Mouse (Mus musculus): ENCODE data around the gene Gss. TPM values are rescaled to one million over a fixed set of nuclear protein-coding genes. Genes with fewer than 3 reads are reported as not detected.

Gss gene
- total and polyA plus RNA-seq, 2 experiments from 2014 or later: 11.9 TPM

- DNase-seq (no peak), ATAC-seq (no peak)
- peak overlapping the region; percentile 61; the same call in 1 of the 2 replicates for H3K9ac ChIP-seq
- 0 out of 2 replicates have a peak, but pooled peaks cover 3% of the 10 kb centered on the region for H3K4me1 ChIP-seq (ENCODE audit: insufficient read depth)
- peaks cover 24% of the 10 kb centered on the region for H3K36me3 ChIP-seq (ENCODE audit: insufficient read depth)
- H3K9me3 ChIP-seq (ENCODE audit: low read length): no peaks in the 10 kb centered on the region
- H3K27me3 ChIP-seq (ENCODE audit: insufficient read depth, low read length): no peaks in the 10 kb centered on the region; the same call in none of the 2 replicates
- no peak for TF ChIP-seq CTCF (IDR thresholded peaks at IDR 0.05; ENCODE audit: low read depth)
- 82% methylated on average over 13 of the region's 13 CpGs for WGBS
- no peak overlapping the region for H3K4me3 ChIP-seq (ENCODE audit: low read depth, low read length)
- peak overlapping the region; percentile 90; the same call in 1 of the 2 replicates for H3K4me2 ChIP-seq (ENCODE audit: low read depth)
- H3K27ac ChIP-seq (ENCODE audit: low read depth, low read length): no peak overlapping the region
These were observed 35.9 kb upstream of the Gss start for GRCm38 (mm10) chr2:155628519-155628918.

GRCm38 (mm10) chr2:155628112-155628511 lies 35.5 kb upstream of the Gss start:
- 0 out of 2 replicates have a peak, but pooled peaks cover 3% of the 10 kb centered on the region for H3K4me1 ChIP-seq (ENCODE audit: insufficient read depth)
- WGBS: 86% methylated on average over 9 of the region's 9 CpGs
- H3K4me2 ChIP-seq (ENCODE audit: low read depth): no peak overlapping the region
- no peak for TF ChIP-seq CTCF (IDR thresholded peaks at IDR 0.05; ENCODE audit: low read depth)
- H3K27me3 ChIP-seq (ENCODE audit: insufficient read depth, low read length): no peaks in the 10 kb centered on the region; the same call in none of the 2 replicates
- H3K27ac ChIP-seq (ENCODE audit: low read depth, low read length): no peak overlapping the region
- H3K36me3 ChIP-seq (ENCODE audit: insufficient read depth): peaks cover 20% of the 10 kb centered on the region
- ATAC-seq (no peak), DNase-seq (no peak)
- H3K9ac ChIP-seq: no peak overlapping the region
- H3K9me3 ChIP-seq (ENCODE audit: low read length): no peaks in the 10 kb centered on the region
- H3K4me3 ChIP-seq (ENCODE audit: low read depth, low read length): no peak overlapping the region

GRCm38 (mm10) chr2:155627030-155627738 lies 34.6 kb upstream of the Gss start:
- Histone ChIP-seq H3K9ac (no peak overlapping the region), H3K27ac (ENCODE audit: low read depth, low read length) (no peak overlapping the region), H3K36me3 (ENCODE audit: insufficient read depth) (peaks cover 10% of the 10 kb centered on the region; the same call in 1 of the 2 replicates), H3K27me3 (ENCODE audit: insufficient read depth, low read length) (no peaks in the 10 kb centered on the region; the same call in none of the 2 replicates), H3K9me3 (ENCODE audit: low read length) (no peaks in the 10 kb centered on the region), H3K4me3 (ENCODE audit: low read depth, low read length) (no peak overlapping the region), H3K4me2 (ENCODE audit: low read depth) (no peak overlapping the region), H3K4me1 (ENCODE audit: insufficient read depth) (0 out of 2 replicates have a peak, but pooled peaks cover 3% of the 10 kb centered on the region)
- peak; percentile 87 for DNase-seq
- peak; percentile 46; the same call in 1 of the 2 replicates for ATAC-seq
- TF ChIP-seq CTCF (IDR thresholded peaks at IDR 0.05; ENCODE audit: low read depth): peak; percentile 96
- 50% methylated on average over 21 of the region's 21 CpGs for WGBS

GRCm38 (mm10) chr2:155626277-155626676 lies 33.7 kb upstream of the Gss start:
- Histone ChIP-seq H3K9ac (no peak overlapping the region), H3K27ac (ENCODE audit: low read depth, low read length) (no peak overlapping the region), H3K4me2 (ENCODE audit: low read depth) (no peak overlapping the region), H3K36me3 (ENCODE audit: insufficient read depth) (peaks cover 2% of the 10 kb centered on the region; the same call in 1 of the 2 replicates), H3K4me1 (ENCODE audit: insufficient read depth) (0 out of 2 replicates have a peak, but pooled peaks cover 3% of the 10 kb centered on the region), H3K9me3 (ENCODE audit: low read length) (no peaks in the 10 kb centered on the region), H3K4me3 (ENCODE audit: low read depth, low read length) (no peak overlapping the region), H3K27me3 (ENCODE audit: insufficient read depth, low read length) (no peaks in the 10 kb centered on the region; the same call in none of the 2 replicates)
- TF ChIP-seq CTCF (IDR thresholded peaks at IDR 0.05; ENCODE audit: low read depth): no peak
- WGBS: 54% methylated on average over 15 of the region's 15 CpGs
- ATAC-seq: no peak
- DNase-seq: no peak

- 41% methylated on average over 10 of the region's 10 CpGs for WGBS
- no peak overlapping the region for H3K4me2 ChIP-seq (ENCODE audit: low read depth)
- no peaks in the 10 kb centered on the region for H3K9me3 ChIP-seq (ENCODE audit: low read length)
- peak; percentile 87 for TF ChIP-seq CTCF (IDR thresholded peaks at IDR 0.05; ENCODE audit: low read depth)
- H3K27ac ChIP-seq (ENCODE audit: low read depth, low read length): no peak overlapping the region
- no peaks in the 10 kb centered on the region for H3K36me3 ChIP-seq (ENCODE audit: insufficient read depth)
- no peak overlapping the region for H3K4me3 ChIP-seq (ENCODE audit: low read depth, low read length)
- H3K9ac ChIP-seq: no peak overlapping the region
- no peaks in the 10 kb centered on the region; the same call in 1 of the 2 replicates for H3K27me3 ChIP-seq (ENCODE audit: insufficient read depth, low read length)
- DNase-seq (peak; percentile 81), ATAC-seq (peak; percentile 29; the same call in 1 of the 2 replicates)
- 0 out of 2 replicates have a peak, but pooled peaks cover 3% of the 10 kb centered on the region for H3K4me1 ChIP-seq (ENCODE audit: insufficient read depth)
These were observed 32.1 kb upstream of the Gss start for GRCm38 (mm10) chr2:155624730-155625129.

GRCm38 (mm10) chr2:155623996-155624395 lies 31.4 kb upstream of the Gss start:
- H3K4me1 ChIP-seq (ENCODE audit: insufficient read depth): 0 out of 2 replicates have a peak, but pooled peaks cover 2% of the 10 kb centered on the region
- H3K9me3 ChIP-seq (ENCODE audit: low read length): no peaks in the 10 kb centered on the region
- no peak overlapping the region for H3K4me2 ChIP-seq (ENCODE audit: low read depth)
- DNase-seq (no peak), ATAC-seq (no peak)
- H3K36me3 ChIP-seq (ENCODE audit: insufficient read depth): no peaks in the 10 kb centered on the region
- WGBS: 89% methylated on average over 6 of the region's 6 CpGs
- H3K4me3 ChIP-seq (ENCODE audit: low read depth, low read length): no peak overlapping the region
- H3K9ac ChIP-seq: no peak overlapping the region
- H3K27ac ChIP-seq (ENCODE audit: low read depth, low read length): no peak overlapping the region
- TF ChIP-seq CTCF (IDR thresholded peaks at IDR 0.05; ENCODE audit: low read depth): no peak
- no peaks in the 10 kb centered on the region for H3K27me3 ChIP-seq (ENCODE audit: insufficient read depth, low read length)

- Histone ChIP-seq H3K4me1 (ENCODE audit: insufficient read depth) (no peaks in the 10 kb centered on the region), H3K4me2 (ENCODE audit: low read depth) (no peak overlapping the region), H3K9ac (no peak overlapping the region), H3K27me3 (ENCODE audit: insufficient read depth, low read length) (no peaks in the 10 kb centered on the region), H3K9me3 (ENCODE audit: low read length) (no peaks in the 10 kb centered on the region), H3K36me3 (ENCODE audit: insufficient read depth) (no peaks in the 10 kb centered on the region), H3K27ac (ENCODE audit: low read depth, low read length) (no peak overlapping the region), H3K4me3 (ENCODE audit: low read depth, low read length) (no peak overlapping the region)
- DNase-seq: no peak
- no peak for TF ChIP-seq CTCF (IDR thresholded peaks at IDR 0.05; ENCODE audit: low read depth)
- WGBS: 31% methylated on average over 11 of the region's 11 CpGs
- no peak for ATAC-seq
These were observed 30.0 kb upstream of the Gss start for GRCm38 (mm10) chr2:155622606-155623005.

Measured in forebrain, postnatal 0 days (tissue).